Mouse (Mus musculus) neural tube, embryonic 11.5 days (tissue): Measurements from ENCODE around the gene Npy5r. TPM values are rescaled to one million over a fixed set of nuclear protein-coding genes. Genes with fewer than 3 reads are reported as not detected.
A peak's percentile ranks its signal among the peaks of the same experiment; 100 is the strongest.

Experiments
- ATAC-seq: fragments of 200-750 bp; cut with Nextera tagmentation; 2 replicates; pipeline ENCODE4 v1.8.0; 2017; ENCODE audit warnings: moderate number of reproducible peaks, mild to moderate bottlenecking, moderate TSS enrichment, moderate library complexity; ENCODE audit not compliant: insufficient read depth, low FRiP score, low TSS enrichment
- DNase-seq: peaks from one replicate; pipeline ENCODE4 v3.0.0-alpha.2; 2015; ENCODE audit warnings: low spot score
- H3K27ac ChIP-seq: fragments of 300-500 bp; sonication (generic); 2 replicates; pipeline ENCODE4 v1.5.1; 2014; ENCODE audit warnings: low read depth, mild to moderate bottlenecking, low read length
- H3K27me3 ChIP-seq: fragments of 300-500 bp; sonication (generic); 2 replicates; pipeline ENCODE4 v1.6.1; 2014; ENCODE audit warnings: mild to moderate bottlenecking, low read length, mixed read lengths; ENCODE audit not compliant: control insufficient read depth, insufficient read depth
- H3K36me3 ChIP-seq: fragments of 300-500 bp; sonication (generic); 2 replicates; pipeline ENCODE4 v1.6.1; 2014; ENCODE audit warnings: mild to moderate bottlenecking, low read length, moderate library complexity, mixed read lengths; ENCODE audit not compliant: control insufficient read depth, insufficient read depth
- H3K4me1 ChIP-seq: fragments of 300-500 bp; sonication (generic); 2 replicates; pipeline ENCODE4 v1.6.1; 2014; ENCODE audit warnings: low read length, mixed read lengths; ENCODE audit not compliant: control insufficient read depth, insufficient read depth
- H3K4me2 ChIP-seq: fragments of 300-500 bp; sonication (generic); 2 replicates; pipeline ENCODE4 v1.6.1; 2014; ENCODE audit warnings: low read depth, mild to moderate bottlenecking, moderate library complexity
- H3K4me3 ChIP-seq: fragments of 300-500 bp; sonication (generic); 2 replicates; pipeline ENCODE4 v1.5.1; 2014; ENCODE audit warnings: low read depth, low read length
- H3K9ac ChIP-seq: fragments of 300-500 bp; sonication (generic); 2 replicates; pipeline ENCODE4 v1.6.1; 2014; ENCODE audit warnings: mild to moderate bottlenecking, low read length
- H3K9me3 ChIP-seq: fragments of 300-500 bp; sonication (generic); 2 replicates; pipeline ENCODE4 v1.6.1; 2016; ENCODE audit warnings: low read length; ENCODE audit not compliant: control insufficient read depth
- WGBS: fragments of 180-500 bp; shearing (Covaris S2); extraction: QIAGEN DNeasy Blood & Tissue Kit; methylation state at CpG from one replicate; pipeline ENCODE4 v1.1.7; 2014; 5-methylcytosine and 5-hydroxymethylcytosine counted together
- polyA plus RNA-seq: library from polyadenylated mRNA; unstranded; fragments of >200 nt; fragmentation: Nextera tagmentation; extraction: Ambion mirVana; gene quantifications from 2 replicates; pipeline ENCODE4 v1.2.1, GENCODE M21; 2014

Npy5r gene
- polyA plus RNA-seq, 1 experiment from 2014 or later: 0.23 TPM

DNA sequence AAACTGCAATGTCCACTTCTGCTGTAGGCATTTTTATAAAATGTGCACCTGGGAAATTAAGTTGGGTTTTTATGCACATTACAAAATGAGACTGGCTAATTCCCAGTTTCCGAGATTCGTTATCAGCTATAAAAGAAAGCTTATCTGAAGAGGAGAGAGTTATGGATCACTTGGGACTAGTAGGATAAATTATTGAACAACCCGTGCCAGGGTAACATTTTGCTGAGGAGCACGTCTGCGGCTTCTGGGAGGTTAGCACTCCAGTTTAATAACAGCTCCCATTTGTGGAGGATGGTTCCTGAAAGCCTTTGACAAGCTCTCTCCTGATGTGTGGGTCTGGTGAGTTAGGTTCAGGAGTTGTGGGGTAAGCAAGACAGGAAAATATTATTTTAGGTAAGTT lies 2.5 kb upstream of the Npy5r start:
- peaks cover 3% of the 10 kb centered on the region; the same call in 1 of the 2 replicates for H3K27me3 ChIP-seq
- ATAC-seq (no peak), DNase-seq (no peak)
- no peaks in the 10 kb centered on the region for H3K9me3 ChIP-seq
- no peak overlapping the region for H3K4me3 ChIP-seq
- 0 out of 2 replicates have a peak, but pooled peaks cover 4% of the 10 kb centered on the region for H3K4me1 ChIP-seq
- WGBS: 71% methylated on average over 5 of the region's 5 CpGs
- no peaks in the 10 kb centered on the region for H3K36me3 ChIP-seq
- H3K9ac ChIP-seq: no peak overlapping the region
- no peak overlapping the region for H3K4me2 ChIP-seq
- H3K27ac ChIP-seq: no peak overlapping the region

DNA sequence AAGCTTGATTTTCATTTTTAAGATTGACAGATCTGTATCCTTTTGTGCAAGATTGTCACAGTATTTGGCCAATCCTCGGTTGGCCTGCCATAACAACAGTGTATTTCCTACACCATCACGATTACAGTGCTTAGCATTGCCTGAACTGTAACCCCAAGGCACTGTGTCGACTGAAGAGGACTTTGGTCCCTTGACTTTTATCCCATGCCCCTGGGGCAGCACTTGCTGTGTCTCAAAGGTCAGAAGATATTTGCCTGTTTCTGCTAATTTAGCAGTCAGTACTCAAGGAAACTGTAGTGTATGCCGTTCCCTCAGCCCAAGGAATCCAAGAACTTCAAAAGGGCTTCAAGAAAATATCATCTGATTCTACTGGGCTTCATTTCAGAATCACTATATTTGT lies 871 bp upstream of the Npy5r start:
- Histone ChIP-seq H3K27me3 (peaks cover 3% of the 10 kb centered on the region; the same call in 1 of the 2 replicates), H3K27ac (no peak overlapping the region), H3K4me3 (no peak overlapping the region), H3K9ac (no peak overlapping the region), H3K9me3 (no peaks in the 10 kb centered on the region), H3K4me2 (no peak overlapping the region), H3K36me3 (no peaks in the 10 kb centered on the region), H3K4me1 (0 out of 2 replicates have a peak, but pooled peaks cover 4% of the 10 kb centered on the region)
- 63% methylated on average over 4 of the region's 4 CpGs for WGBS
- DNase-seq: no peak
- no peak for ATAC-seq

DNA sequence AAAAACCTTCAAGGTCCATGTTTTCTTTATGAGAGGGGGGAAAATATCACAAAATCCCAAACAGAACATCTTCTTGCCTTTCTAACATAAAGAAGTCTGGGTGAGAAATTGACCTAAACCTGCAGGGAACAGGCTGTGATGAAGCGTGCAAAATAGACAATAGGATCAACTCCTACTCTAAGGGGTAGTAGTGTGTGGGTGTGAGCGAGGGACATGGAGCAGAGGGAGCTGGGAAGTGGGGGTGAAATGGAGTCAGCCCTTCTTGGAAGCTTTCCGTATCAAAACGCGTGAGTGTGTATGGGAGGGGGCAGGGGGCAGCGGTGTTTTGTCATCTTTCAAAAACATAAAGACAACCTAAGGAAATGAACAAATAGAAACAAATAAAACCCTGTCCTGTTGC lies 467 bp upstream of the Npy5r start:
- Histone ChIP-seq H3K9ac (no peak overlapping the region), H3K36me3 (no peaks in the 10 kb centered on the region), H3K9me3 (no peaks in the 10 kb centered on the region), H3K27ac (no peak overlapping the region), H3K4me1 (0 out of 2 replicates have a peak, but pooled peaks cover 4% of the 10 kb centered on the region), H3K4me3 (peak overlapping the region; percentile 41), H3K4me2 (peak overlapping the region; percentile 92), H3K27me3 (peaks cover 3% of the 10 kb centered on the region; the same call in 1 of the 2 replicates)
- no peak for DNase-seq
- WGBS: 47% methylated on average over 6 of the region's 6 CpGs
- ATAC-seq: no peak

DNA sequence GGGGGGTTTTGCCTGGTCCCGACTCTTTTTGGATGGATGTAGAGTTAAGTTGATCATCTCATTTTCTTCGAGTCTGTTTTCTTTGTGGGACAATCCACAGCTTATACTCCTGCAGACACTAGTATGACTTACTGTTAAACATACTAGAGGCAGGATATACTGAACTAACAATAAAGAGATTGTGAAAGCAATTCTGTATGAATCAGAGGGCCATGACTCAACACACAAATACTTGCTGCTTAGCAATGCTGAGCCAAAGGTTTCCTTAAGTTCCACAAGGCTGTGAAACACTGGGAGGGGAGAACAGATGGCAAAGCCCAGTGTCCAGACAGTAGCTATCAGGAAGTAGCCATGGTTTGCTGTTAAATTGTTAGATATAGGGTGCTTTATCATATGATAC lies 6.7 kb downstream of the Npy5r start:
- no peak for ATAC-seq

DNA sequence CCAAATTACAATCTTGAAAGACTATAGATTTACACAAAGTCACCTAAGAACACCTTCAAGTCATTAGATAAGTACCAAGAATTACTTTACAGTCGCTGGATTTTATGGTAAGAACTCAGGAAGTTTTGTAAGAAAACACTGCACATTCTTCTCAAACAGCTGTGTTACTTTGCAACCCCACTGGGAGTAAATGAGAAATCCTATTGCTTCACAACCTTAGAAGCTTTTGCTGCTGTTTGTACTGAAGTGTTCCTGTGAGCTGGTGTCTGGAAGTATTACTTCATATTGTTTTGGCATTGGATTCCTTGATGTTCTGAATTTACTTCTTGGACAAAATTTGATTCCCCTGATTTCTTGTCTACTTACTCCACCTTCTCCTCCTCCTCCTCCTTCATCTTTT lies 57.2 kb downstream of the Npy5r start:
- 55% methylated on average over 1 of the region's 1 CpGs for WGBS
- H3K27me3 ChIP-seq: no peaks in the 10 kb centered on the region
- ATAC-seq: no peak
- H3K4me3 ChIP-seq: no peak overlapping the region
- no peaks in the 10 kb centered on the region for H3K36me3 ChIP-seq
- H3K4me1 ChIP-seq: no peaks in the 10 kb centered on the region
- no peaks in the 10 kb centered on the region for H3K9me3 ChIP-seq
- H3K27ac ChIP-seq: no peak overlapping the region
- no peak for DNase-seq
- H3K9ac ChIP-seq: no peak overlapping the region
- no peak overlapping the region for H3K4me2 ChIP-seq

More for the DNA sequence above, 6.7 kb downstream of the Npy5r start:
- H3K4me1 ChIP-seq: no peaks in the 10 kb centered on the region
- no peaks in the 10 kb centered on the region for H3K9me3 ChIP-seq
- no peaks in the 10 kb centered on the region for H3K36me3 ChIP-seq
- H3K4me3 ChIP-seq: no peak overlapping the region
- no peaks in the 10 kb centered on the region for H3K27me3 ChIP-seq
- 83% methylated on average over 2 of the region's 2 CpGs for WGBS
- no peak for DNase-seq
- no peak overlapping the region for H3K4me2 ChIP-seq
- H3K27ac ChIP-seq: no peak overlapping the region
- H3K9ac ChIP-seq: no peak overlapping the region

Other genes starting within 250 kb of the Npy5r start
- 15.9 and 16.7 TPM in 2 replicates for gene Tma16, start 201.6 kb downstream of the Npy5r start, polyA plus RNA-seq
- not detected in 2 replicates for gene Tktl2, start 176.4 kb downstream of the Npy5r start, polyA plus RNA-seq
- 1.4 and 1.8 TPM in 2 replicates for gene Npy1r, start 9.1 kb upstream of the Npy5r start, polyA plus RNA-seq
- gene Naf1, start 172.1 kb upstream of the Npy5r start, polyA plus RNA-seq: 3.9 and 4.3 TPM in 2 replicates